Mouse (Mus musculus) adrenal gland, postnatal 36 days (tissue): ENCODE data around the gene Morc3. TPM values are rescaled to one million over a fixed set of nuclear protein-coding genes. Genes with fewer than 3 reads are reported as not detected.
A peak's percentile ranks its signal among the peaks of the same experiment; 100 is the strongest.

Experiments used
- DNase-seq, 2 experiments: peaks; one replicate each; pipeline ENCODE4 v3.0.0; 2021; ENCODE audit warnings: mixed read lengths in 1 of 2
- total RNA-seq, 2 experiments: library from RNA; stranded (reverse); gene quantifications; 2 replicates each; pipeline ENCODE4 v1.2.3; 2021

Morc3 gene
- total RNA-seq, 2 experiments from 2014 or later: 28.9 to 44.8 TPM

DNA sequence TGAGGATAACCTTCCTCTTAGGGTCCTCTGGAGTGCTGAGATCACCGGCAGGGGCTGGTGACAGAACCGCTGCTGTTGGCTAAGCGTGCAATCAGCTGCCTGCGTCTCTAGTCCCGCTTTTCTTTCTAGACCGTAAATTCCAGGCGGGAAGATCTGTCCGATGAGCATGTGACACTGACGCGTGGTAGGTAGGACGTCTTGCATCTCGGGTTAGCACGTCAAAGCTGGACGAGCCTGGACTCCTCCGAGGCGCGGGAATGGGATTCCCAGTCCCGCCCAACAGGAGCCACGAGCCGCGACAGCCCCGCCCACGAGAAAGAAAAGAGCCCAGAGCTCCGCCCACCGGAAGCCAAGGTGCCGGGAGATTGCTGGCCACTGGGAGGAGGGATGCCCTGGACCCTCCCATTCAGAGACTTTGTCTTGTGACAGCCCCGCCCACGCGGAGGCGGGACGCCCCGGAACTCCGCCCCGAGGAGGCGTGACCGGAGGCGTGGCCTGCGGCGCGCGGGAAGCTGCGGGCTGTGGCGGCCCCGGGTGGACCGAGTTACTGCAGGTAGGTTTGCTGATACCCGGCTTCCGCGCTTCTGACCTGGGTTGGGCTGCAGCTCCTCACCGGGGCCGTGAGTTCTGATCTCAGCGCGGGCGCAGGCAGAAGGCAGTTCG, 51.6 kb downstream of the Morc3 start, which contains the start of gene Chaf1b:
Chaf1b (plus strand) TSS at position 479 of the 663 bp plus-strand sequence.
- peak; percentile 97 for DNase-seq

DNA sequence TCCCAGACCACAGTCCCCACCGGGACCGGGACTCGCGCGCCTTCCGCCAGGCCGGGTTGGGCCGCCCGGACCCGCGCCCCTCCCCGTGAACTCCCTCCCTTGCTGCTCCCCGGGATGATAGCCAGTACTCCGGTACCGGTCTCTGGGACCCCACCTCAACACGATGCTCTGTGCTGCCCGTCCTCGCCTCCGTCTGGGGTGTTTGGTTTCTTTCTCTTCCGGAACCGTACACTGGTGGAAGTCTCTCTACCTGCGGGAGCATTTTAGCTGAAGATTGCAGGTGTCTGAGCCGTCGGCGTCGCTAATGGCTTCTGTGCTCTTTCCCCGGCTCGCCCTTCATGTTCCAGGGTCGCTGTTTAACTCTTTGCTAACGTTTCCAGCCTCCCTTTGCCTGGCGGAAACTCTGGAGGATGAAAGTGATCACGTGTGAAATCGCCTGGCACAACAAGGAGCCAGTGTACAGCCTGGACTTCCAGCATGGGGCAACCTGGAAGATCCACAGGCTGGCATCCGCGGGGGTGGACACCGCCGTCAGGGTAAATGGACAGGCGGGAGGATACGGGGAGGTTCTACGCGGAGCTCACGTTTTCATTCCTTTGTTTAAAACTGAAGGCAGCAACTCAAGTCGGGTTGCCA, 52.3 kb downstream of the Morc3 start:
- peak; percentile 24 to 25 for DNase-seq

DNA sequence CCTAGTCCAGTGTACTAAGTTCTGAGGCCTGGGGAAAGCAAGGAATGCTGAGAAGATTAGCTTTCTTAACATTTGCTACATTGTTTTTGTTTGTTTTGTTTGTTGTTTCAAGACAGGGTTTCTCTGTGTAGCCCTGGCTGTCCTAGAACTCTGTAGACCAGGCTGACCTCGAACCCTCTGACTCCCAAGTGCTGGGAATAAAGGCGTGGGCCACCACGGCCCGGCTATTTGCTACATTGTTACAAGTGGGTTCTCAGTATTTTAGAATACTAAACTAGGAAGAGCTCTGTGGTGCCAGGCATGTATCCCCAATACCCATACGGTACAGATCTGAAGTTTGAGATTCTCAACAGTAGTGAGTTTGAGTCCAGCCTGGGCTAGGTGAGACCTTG, 52.8 kb downstream of the Morc3 start:
- DNase-seq: no peak

DNA sequence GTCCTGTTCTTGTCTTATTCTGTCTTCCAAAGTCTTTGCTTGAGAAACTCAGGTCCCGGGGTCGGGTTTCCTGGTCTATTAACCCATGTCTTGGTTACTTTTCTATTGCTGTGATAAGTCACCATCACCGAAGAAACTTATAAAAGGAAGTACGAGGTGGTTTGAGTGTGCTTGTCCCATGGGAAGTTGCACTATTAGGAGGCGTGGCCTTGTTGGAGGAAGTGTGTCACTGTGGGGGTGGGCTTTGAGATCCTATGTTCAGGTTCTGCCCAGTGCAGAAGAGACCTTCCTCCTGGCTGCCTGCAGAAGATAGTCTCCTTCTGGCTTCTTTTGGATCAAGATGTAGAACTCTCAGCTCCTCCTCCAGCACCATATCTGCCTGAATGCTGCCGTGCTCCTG, 56.6 kb downstream of the Morc3 start:
- no peak for DNase-seq

DNA sequence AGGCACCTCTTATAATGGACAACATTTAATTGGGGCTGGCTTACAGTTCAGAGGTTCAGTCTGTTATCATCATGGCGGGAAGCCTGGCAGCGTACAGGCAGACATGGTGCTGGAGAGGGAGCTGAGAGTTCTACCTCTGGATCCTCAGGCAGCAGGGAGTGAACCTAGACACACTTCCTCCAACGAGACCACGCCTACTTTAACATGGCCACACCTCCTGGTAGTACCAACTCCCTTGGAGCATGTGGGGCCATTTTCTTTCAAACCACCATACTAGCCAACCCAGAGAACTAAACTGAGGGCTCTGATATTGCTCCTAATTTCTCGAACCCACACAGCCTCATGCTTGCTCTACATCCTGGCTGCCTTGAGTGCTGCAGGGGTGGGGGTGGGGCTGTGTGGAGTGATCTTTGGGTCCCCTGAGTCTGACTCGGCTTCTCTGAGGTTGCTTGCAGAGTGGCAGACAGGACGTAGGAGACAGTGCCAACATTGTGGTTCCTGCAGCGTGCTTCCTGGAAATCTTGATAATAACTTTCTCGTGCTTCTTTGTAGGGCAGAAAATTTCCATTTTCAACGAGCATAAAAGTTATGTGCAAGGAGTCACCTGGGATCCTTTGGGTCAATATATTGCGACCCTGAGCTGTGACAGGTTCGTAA, 59.2 kb downstream of the Morc3 start:
- DNase-seq: no peak

DNA sequence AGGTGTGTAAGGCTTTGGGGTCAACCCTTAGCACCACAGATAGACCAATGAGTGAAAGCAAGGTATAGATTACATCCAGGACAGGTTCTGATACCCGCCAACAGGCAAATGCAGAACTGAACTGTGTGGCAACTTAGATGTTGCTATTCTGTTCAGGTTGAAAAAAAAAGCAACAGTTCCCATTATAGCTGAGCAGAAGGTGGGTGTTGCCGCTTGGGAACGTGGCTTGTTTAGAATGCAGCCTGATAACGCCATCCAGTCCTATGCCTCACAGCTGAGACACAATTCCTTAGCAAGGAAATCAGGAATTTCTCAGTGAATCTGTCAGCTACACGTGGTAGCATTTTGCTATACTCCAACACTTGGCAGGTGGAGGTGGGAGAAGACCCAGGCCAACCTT, 61.4 kb downstream of the Morc3 start:
- DNase-seq: no peak

DNA sequence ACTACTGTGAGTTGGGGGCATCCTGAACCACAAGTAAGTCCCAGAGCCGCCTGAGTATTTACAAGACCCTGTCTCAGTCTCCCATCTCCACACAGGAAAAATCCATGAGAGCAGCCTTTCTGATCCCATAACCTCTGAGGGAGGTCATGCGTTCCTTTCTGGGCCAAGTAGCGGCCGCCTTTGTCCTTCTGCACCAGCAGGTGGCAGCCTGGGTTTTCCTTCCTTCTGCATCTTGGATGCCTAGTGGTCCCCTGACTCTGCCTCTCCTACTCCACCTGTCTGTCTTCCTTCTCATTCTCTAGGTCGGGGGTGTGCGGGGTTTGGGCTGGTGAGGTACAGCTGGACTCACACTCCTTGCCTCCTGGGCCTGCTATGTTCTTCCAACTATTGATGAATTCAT, 71.1 kb downstream of the Morc3 start:
- no peak for DNase-seq

DNA sequence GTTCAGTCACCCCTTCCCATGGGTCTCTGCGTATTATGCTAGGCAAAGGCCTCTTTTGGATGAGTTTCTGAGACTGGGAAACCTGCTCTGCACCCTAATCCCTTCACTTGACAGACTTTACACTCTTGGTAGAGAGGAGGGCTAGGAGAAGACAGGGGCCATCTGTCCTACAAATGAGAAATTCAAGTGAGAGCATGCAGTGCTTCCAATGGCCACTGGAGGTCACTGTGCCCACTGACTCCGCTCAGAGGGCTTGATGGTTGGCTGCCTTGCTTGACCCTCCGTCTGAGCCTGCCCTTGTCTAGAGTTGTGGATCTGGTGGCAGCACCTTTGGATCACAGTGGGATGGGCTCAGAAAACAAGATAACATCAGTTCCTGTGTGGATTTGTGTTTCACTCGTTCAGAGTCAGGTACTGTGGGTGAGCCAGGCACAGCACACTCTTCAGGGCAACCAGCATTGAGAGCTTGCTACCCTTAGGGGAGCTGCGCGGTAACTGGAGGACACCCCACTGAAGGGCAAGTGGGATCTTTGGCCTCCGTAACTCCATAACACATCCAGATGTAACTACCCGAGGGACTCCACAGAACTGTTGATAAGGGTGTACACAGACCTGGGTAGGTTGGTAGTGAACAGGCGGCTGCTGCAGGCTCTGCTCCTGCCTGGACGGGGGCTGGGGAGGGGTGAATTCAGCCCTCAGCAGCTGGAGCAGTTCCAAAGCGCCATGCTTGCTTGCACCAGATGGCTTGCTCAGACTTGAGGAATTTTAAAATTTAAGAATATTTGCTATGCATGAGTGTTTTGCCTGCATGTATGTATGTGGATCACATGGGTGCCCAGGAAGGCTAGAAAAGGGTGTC, 74.5 kb downstream of the Morc3 start:
- DNase-seq: peak; percentile 57 to 64

DNA sequence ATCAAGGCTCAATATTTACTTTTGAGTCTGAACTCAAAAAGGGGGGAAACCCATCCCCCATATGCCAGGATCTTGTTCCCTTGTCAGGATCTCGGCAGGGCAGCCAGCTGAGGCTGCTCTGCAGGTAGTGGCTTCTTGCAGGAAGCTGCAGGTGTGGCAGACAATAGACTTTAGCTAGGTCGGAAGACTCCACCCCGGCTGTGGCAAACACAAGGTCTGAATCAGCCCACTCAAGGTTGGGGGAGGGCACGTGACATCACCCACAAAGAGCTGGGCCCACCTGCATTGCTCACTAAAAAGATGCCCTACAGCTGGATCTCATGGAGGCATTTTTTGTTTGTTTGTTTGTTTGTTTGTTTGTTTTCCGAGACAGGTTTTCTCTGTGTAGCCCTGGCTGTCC, 75.8 kb downstream of the Morc3 start:
- no peak for DNase-seq

DNA sequence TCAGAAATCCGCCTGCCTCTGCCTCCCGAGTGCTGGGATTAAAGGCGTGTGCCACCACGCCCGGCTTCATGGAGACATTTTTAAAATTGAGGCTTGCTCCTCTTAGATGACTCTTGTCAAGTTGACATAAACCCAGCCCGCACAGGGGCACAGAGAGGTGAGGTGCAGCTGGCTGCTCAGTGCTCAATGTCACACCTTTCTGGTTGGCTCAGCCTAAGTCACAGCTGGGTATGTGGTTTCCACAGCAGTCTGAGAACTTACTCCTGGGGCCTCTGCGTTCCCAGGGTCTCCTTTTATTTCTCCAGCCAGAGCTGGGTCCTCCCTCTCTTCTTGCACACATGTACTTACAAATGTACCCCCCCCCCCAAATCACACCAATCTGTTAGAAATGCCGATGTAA, 76.3 kb downstream of the Morc3 start:
- no peak for DNase-seq

DNA sequence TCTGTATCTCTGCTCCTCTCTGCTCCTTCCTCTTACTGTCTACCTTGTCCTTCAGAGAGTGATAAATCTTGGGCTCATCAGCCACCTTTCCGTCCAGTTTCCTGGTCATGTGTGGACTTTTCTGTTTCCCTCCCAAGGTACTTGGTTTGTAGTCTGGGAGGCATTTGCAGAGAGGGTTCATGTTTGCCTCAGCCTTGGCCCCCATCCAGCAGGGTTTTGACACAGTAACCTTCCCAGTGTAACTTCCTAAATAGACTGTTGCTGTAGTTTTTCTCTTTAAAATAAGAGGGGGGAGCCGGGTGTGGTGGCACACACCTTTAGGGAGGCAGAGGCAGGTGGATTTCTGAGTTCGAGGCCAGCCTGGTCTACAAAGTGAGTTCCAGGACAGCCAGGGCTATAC, 78.0 kb downstream of the Morc3 start:
- DNase-seq: peak; percentile 52 to 55

DNA sequence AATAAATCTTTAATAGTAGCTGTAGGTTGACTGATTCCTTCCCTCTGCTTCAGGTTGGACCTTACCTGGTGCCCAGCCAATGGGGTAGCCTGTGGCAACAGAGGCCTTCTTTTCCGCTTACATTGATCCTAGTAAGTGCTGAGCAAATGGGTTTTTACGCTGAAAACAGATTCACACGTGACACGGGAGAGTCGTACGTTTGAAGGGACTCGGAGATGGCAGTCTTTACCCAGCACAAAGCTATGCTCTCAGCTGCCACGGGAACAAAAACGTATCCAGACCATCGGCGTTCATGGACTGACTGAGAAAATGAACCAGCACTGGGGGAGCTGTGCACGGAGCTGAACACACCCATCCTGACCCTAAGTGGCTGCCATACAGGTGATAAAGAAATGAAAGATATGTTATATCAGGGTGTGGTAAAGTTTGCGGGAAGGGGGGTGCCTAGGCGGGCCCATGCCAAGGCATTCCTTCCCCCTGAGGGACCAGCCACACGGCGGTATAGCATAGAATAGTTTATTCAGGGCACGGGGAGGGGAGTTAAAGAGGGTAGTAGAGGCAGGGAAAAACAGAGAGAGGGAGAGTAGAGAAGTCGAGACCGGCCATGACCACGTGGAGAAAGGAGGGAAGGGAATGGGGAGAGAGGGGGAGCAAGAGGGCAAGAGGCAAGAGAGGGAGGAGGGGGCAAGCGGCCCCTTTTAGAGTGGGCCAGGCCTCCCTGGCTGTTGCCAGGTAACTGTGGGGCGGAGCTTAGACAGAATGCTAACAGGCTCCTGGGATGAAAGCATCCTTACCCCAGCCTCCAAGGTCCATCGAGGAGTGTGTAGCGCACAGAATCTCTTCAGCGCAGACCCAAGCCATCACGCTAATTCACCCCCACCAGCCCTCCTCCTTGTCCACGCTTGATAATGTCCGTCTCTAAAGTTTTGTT, 79.1 kb downstream of the Morc3 start:
- no peak for DNase-seq

DNA sequence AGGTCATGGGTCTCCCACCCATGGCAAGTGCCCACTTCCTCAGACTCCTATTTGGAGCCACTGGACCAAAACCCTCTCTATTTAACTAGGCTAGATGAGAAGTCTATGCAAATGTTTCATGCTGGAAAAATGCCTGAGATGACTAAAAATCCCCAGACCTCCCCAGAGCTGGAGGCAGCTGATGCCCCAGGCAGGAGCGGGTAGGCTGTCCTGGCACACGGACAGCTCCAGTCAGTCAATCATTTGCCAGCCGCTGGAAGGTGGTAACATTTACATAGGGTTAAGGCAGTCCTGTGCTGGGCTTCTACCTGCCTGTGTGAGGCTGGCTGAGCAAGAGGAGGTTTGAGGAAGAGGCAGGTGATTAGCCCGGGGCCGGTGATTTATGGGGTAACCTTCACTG, 80.2 kb downstream of the Morc3 start:
- peak; percentile 29 to 45 for DNase-seq

DNA sequence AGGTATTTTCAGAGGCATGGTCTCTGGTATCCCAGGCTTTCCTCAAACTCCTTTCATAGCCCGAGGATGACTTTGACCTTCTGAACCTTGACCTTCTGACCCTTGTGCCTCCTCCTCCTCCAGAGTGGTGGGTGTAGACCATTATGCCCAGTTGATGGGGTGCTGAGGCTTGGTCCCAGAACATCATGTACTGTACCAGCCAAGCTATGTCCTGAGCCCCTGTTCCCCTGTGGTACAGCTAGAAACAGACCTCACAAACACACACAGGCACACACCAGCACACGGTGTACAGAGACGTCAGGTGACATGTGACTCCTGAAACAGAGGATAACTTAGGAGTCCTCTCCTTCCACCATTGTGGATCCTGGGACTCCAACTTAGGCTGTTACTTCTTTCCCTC, 80.9 kb downstream of the Morc3 start:
- no peak for DNase-seq

DNA sequence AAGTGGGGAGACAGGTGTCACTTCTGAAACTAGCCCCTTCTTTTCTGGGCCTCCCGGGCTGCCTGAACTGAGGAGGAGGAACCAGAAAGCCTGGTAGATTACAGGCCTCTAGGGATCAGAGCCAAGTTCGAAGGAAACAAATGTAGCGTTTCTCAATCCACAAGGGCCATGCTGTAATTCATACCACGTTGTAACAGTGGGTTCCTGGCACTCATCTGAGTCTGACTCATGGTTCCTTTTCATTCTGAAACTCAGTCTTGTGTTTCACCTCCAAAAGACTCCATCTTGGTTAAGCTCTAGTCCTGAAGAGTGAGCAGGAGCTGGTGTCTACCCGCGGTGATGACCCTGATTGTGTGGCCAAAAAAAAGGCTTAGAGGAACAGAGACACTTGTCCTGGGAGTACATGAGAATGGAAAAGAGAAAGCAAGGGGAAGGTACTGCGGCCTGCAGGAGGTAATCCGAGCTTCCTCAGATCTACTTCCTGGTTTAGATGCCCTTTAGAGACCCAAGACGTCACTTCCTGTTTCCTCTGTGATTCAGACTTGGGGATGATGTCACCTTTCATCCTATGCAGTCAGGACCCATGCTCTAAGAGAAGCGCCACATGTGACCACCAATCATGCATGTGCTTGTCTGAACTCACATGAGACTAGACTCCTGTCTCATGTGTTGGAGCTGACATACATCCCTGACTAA, 82.1 kb downstream of the Morc3 start:
- peak; percentile 39 to 55 for DNase-seq

DNA sequence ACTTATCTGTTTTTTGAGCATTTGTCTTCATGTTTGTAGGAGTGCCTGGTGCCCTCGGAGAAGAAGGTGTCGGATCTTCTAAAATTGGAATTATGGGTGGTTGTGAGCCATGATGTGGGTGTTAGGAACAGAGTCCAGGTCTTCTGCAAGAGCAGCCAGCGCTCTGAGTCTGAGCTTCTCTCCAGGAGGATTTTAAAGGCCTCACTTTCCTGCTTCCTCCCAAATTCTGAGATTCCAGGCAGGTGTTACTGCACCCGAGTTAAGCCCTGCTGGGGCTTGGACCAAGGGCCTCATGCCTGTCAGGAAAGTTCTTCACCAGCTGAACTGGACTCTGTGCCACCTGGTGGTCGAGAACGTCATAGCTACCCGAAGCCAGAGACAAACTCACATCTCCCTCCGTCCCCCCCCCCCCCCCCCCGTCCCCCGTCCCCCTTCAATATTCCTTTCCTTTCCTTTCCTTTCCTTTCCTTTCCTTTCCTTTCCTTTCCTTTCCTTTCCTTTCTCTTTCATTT, 83.5 kb downstream of the Morc3 start:
- DNase-seq: peak; percentile 55 to 57

DNA sequence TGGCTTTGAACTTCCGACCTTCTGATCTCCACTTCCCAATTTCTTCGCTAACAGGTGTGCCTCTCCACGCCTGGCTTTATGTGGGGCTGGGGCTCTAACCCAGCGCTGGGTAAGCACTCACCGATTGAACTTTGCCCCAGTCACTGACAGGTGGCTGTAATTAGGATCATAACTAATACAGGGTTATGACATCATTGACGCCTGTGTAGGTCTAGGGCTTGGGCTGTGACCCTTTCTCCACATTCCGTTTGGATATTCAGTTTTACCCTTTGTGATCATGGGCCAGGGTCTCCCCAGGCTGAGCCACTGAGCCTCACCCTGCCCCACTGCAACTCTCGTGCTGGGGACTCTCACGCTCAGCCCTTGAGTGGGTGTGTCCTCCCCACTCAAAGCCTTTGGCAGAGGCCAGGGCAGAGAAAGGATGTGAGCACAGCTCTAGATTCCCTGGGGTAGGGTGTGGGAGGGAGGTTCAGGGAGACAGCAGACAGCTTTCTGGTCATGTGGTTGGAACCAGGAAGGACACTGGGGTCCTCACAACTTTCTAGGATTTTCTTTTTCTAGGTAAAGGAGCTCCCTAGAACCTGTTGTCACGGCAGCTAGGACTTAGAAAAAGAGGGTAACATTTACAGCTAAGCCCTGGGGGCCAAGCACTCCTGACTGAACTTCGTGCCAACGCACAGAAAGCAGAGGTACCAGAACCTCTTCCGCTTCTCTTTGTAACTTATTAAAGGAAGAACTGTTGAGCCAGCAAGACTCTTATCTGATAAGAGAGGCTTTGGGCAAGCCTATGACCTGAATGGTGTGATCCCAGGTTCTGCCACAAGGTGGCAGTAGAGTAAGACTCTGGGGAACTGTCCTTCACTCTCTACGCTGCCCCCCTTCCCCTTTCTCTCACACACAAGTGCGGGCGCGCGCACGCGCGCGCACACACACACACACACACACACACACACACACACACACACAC, 86.1 kb downstream of the Morc3 start:
- DNase-seq: peak; percentile 88

DNA sequence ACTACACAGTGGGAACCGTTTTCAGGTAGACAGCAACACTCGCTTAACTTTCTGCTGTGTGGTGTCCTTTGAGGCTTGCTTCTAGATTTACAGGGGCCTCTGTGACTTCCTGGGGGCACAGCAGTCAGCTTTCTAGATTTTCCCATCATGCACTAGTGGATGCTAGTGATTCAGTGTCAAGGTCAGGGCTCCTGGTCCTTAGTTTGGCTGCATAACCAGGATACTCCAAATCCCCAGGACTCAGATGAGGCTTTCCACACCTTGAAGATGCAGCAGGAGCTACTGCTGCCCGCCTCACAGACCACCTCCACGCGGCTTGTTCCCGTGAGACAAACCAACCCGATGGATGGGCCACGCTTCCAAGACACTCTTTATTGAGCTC, 86.7 kb downstream of the Morc3 start:
- DNase-seq: no peak

DNA sequence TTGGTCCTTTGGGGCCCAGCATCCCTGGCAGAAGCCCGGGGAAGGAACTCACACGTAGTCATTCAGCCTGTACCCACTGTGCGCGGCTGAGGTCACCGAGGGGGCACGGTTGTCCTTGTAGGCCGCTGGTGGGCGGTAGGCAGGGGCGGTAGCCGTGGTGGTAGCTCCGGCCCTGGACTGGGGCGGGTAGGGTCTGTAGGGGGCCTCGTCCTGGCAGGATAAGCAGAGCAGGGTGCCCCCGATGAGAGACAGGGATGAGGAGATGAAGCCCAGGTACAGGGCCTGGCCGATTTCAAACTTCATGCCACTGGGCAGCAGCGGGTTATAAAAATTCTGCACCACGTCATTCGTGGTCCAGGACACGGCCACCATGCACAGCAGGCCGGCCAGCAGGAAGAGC, 87.3 kb downstream of the Morc3 start:
- DNase-seq: no peak
